Mouse (Mus musculus) erythroblast, embryonic 14.5 days (primary cell): ENCODE data around the gene Tpd52l1.

ENCODE experiments used
- GATA1 ChIP-seq: IDR thresholded peaks from 2 replicates; pipeline ENCODE4 v1.6.1; 2012; ENCODE audit warnings: low read length, inconsistent platforms, mixed read lengths
- TAL1 ChIP-seq: IDR thresholded peaks from 3 replicates; pipeline ENCODE4 v1.6.1; 2012; ENCODE audit warnings: low read length, inconsistent platforms, mixed read lengths

GRCm38 (mm10) chr10:31307024-31307598, 138.6 kb downstream of the Tpd52l1 start:
- TF ChIP-seq GATA1 (no peak), TAL1 (no peak)
